Mouse (Mus musculus) neural tube, embryonic 12.5 days (tissue): ENCODE data around the gene Gjc2. TPM values are rescaled to one million over a fixed set of nuclear protein-coding genes. Genes with fewer than 3 reads are reported as not detected.
"Not testable (repeated sequence)": the region's sequence is repeated elsewhere in the genome, so short reads cannot be mapped to it uniquely, and the experiment has no call there.

Source experiments
- ATAC-seq: fragments of 200-750 bp; cut with Nextera tagmentation; 2 replicates; pipeline ENCODE4 v1.8.0; 2017; ENCODE audit warnings: low read depth, mild to moderate bottlenecking, moderate TSS enrichment, moderate library complexity; ENCODE audit not compliant: low FRiP score
- H3K27ac ChIP-seq: fragments of 300-500 bp; sonication (generic); 2 replicates; pipeline ENCODE4 v1.5.1; 2016
- H3K27me3 ChIP-seq: fragments of 300-500 bp; sonication (generic); replicated peaks from 2 replicates; pipeline ENCODE4 v1.6.1; 2016; ENCODE audit warnings: mild to moderate bottlenecking
- H3K36me3 ChIP-seq: fragments of 300-500 bp; sonication (generic); 2 replicates; pipeline ENCODE4 v1.6.1; 2016; ENCODE audit warnings: mild to moderate bottlenecking
- H3K4me1 ChIP-seq: fragments of 300-500 bp; sonication (generic); 2 replicates; pipeline ENCODE4 v1.6.1; 2016
- H3K4me2 ChIP-seq: fragments of 300-500 bp; sonication (generic); replicated peaks from 2 replicates; pipeline ENCODE4 v1.6.1; 2016; ENCODE audit warnings: mild to moderate bottlenecking
- H3K4me3 ChIP-seq: fragments of 300-500 bp; sonication (generic); 2 replicates; pipeline ENCODE4 v1.5.1; 2016
- H3K9ac ChIP-seq: fragments of 300-500 bp; sonication (generic); 2 replicates; pipeline ENCODE4 v1.6.1; 2016; ENCODE audit warnings: mild to moderate bottlenecking
- H3K9me3 ChIP-seq: fragments of 300-500 bp; sonication (generic); 2 replicates; pipeline ENCODE4 v1.6.1; 2016; ENCODE audit warnings: mild to moderate bottlenecking
- WGBS: fragments of 180-500 bp; shearing (Covaris S2); methylation state at CpG from one replicate; pipeline ENCODE4 v1.1.7; 2016; 5-methylcytosine and 5-hydroxymethylcytosine counted together
- polyA plus RNA-seq: library from polyadenylated mRNA; unstranded; fragments of >200 nt; fragmentation: Nextera tagmentation; extraction: Ambion mirVana; gene quantifications from 2 replicates; pipeline ENCODE4 v1.2.1, GENCODE M21; 2016

Gjc2 gene
- polyA plus RNA-seq, 1 experiment from 2014 or later: 0.39 TPM

DNA sequence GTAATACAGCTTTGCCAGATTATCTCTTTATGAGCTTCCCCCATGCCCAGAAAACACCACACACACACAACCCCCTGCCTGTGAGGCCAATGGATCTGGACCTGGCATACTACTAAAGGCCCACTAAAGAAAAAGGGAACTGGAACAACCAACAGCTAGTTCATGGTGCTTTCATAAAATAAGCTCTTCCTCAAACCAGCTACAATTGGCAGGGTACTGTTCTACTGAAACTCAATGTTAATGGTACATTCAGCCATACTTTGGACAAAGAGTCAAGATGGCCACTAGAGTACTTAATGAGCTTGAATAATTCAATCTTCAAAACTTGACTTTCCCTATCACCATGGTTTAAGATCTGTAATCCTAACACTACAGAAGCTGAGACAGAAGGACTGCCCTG lies 38.6 kb upstream of the Gjc2 start:
- peaks cover 18% of the 10 kb centered on the region for H3K4me1 ChIP-seq
- ATAC-seq: no peak
- H3K27me3 ChIP-seq: no peaks in the 10 kb centered on the region
- no peak overlapping the region for H3K4me2 ChIP-seq
- H3K36me3 ChIP-seq: peaks cover 24% of the 10 kb centered on the region; the same call in 1 of the 2 replicates
- no peak overlapping the region for H3K9ac ChIP-seq
- H3K27ac ChIP-seq: no peak overlapping the region
- H3K9me3 ChIP-seq: no peaks in the 10 kb centered on the region
- H3K4me3 ChIP-seq: no peak overlapping the region

DNA sequence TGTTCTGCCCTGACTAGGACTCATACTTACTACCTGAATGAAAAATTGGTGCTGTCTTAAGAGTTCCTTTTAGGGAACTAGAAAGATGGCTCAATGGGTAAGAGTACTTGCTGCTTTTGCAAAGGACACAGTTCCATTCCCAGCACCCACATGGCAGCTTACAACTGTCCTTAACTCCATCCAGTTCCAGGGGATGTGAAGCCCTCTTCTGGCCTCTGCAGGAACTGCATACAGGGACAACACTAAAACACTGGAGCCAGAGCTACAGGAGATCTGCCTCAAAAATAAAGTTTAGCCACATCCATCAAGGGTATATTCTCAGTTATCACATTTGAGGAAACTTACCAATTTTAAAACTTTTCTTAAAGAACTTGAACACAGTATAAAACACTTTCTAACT lies 36.1 kb upstream of the Gjc2 start:
- no peak overlapping the region for H3K27ac ChIP-seq
- ATAC-seq: no peak
- H3K4me2 ChIP-seq: no peak overlapping the region
- no peaks in the 10 kb centered on the region for H3K27me3 ChIP-seq
- peaks cover 24% of the 10 kb centered on the region; the same call in 1 of the 2 replicates for H3K36me3 ChIP-seq
- H3K9me3 ChIP-seq: no peaks in the 10 kb centered on the region
- no peak overlapping the region for H3K4me3 ChIP-seq
- no peaks in the 10 kb centered on the region for H3K4me1 ChIP-seq
- H3K9ac ChIP-seq: no peak overlapping the region

DNA sequence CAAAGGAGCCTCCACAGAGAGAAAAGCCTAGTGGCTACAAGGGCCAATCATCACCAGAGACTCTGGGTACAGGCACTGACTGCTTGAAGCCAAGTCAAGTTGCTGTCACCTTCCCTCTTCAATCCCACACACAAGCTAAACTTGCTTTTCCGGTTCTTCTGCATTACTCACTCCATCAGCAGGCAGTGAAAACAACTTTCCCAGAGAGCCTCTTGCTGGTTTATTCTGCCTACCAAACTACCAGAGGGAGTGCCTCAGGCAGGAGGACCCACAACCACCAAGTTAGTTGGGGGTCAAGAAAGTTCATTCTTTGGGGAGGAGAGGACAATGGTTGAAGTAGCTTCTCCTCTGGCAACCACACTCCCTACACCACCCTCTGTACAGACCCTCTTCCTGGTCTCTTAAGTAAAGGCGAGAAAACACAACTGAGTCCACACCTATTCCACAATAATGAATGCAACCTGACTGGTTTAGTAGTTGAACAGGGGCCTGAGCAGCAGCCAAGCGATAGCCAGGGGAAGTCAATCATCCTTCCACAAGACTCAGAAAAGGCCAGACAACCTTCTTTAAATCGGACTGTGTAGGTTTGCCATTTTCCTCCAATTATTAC lies 35.5 kb upstream of the Gjc2 start:
- H3K4me2 ChIP-seq: no peak overlapping the region
- H3K36me3 ChIP-seq: peaks cover 22% of the 10 kb centered on the region; the same call in 1 of the 2 replicates
- no peaks in the 10 kb centered on the region for H3K9me3 ChIP-seq
- H3K4me1 ChIP-seq: no peaks in the 10 kb centered on the region
- H3K27me3 ChIP-seq: no peaks in the 10 kb centered on the region
- H3K27ac ChIP-seq: no peak overlapping the region
- 92% methylated on average over 4 of the region's 4 CpGs for WGBS
- H3K4me3 ChIP-seq: no peak overlapping the region
- no peak overlapping the region for H3K9ac ChIP-seq
- ATAC-seq: no peak

DNA sequence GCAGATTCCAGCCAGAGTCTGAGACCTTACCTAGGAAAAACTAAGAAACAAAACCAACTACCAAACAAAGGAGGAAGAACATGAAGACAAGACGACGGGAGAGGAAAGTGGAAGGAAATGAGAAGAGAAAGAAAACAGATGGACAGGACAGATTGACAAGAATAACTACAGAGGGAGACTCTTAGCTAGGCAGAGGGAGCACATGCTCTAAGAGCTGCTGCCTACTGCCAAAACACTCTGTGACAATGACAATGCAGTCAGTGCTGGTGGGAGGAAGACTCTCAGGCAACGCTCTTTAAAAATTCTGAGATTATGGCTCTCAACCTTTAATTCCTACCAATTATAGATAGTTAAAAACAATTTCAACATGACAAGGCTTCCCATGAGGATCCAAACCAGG lies 33.9 kb upstream of the Gjc2 start:
- no peak overlapping the region for H3K27ac ChIP-seq
- 97% methylated on average over 3 of the region's 3 CpGs for WGBS
- no peak overlapping the region for H3K9ac ChIP-seq
- H3K4me3 ChIP-seq: no peak overlapping the region
- no peaks in the 10 kb centered on the region for H3K4me1 ChIP-seq
- H3K27me3 ChIP-seq: no peaks in the 10 kb centered on the region
- H3K4me2 ChIP-seq: no peak overlapping the region
- H3K36me3 ChIP-seq: peaks cover 34% of the 10 kb centered on the region
- no peak for ATAC-seq
- no peaks in the 10 kb centered on the region for H3K9me3 ChIP-seq

DNA sequence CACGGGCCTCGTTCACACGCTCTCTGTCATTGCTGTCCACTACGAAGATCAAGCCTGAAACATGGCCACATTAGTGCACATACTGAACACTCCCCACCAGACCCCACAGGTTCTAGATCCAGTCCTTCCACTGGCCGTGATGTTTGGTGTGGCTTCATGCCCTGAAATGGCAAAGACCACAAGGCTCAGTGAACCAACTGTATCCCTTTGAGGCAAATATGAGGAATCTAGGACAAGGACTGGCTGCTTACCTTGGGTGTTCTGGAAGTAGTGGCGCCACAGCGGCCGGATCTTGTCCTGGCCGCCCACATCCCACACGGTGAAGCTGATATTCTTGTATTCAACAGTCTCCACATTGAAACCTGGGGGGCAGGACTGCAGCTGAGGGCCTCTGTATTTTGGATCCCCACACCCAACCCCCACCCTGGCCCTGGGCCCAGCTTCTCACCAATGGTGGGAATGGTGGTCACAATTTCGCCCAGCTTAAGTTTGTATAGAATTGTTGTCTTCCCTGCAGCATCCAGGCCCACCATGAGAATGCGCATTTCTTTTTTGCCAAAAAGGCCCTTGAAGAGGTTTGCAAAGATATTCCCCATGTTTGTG lies 30.0 kb upstream of the Gjc2 start:
- H3K9me3 ChIP-seq: no peaks in the 10 kb centered on the region
- 93% methylated on average over 12 of the region's 12 CpGs for WGBS
- no peaks in the 10 kb centered on the region for H3K27me3 ChIP-seq
- peaks cover 44% of the 10 kb centered on the region for H3K36me3 ChIP-seq
- peaks cover 13% of the 10 kb centered on the region for H3K4me1 ChIP-seq
- no peak overlapping the region for H3K9ac ChIP-seq
- ATAC-seq: no peak
- no peak overlapping the region for H3K4me2 ChIP-seq
- no peak overlapping the region for H3K27ac ChIP-seq
- H3K4me3 ChIP-seq: no peak overlapping the region

DNA sequence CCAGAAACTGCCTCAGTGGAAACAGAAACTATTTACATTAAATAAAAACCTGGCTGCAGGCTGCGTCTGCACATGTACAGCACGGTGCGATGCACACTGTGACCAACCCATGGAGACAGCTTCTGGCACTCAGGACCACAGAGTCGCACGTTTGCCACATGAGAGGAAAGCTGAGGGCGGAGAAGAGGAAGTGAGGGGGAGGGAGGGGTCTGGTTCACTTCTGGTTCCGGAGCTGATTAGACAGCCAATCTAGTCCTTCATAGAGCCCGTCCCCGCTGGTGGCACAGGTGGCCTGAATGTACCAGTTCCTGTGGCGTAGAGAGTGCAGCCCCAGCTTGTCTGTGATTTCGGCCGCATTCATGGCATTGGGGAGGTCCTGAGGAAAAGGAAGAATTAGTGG lies 29.3 kb upstream of the Gjc2 start:
- not testable (repeated sequence) for ATAC-seq
- 88% methylated on average over 12 of the region's 12 CpGs for WGBS

DNA sequence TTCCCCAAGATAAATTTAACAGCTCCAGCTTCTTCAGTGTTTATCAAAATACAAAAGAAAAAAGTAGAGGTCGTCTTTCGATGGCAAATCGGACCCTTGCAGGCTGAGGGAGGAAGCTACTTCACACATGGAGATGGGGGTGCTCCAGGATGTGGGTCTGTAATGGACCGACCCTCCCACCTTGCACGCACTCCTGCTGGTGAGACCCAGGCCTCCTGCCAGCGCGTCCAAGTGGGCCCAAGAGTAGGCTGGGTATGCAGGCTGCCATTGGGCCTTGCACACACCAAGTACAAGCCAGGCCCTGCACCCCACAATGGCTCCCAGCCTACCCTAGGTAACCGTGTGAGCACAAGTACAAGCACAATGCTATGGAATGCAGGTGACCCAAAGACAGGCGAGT lies 28.5 kb upstream of the Gjc2 start:
- Histone ChIP-seq H3K36me3 (peaks cover 43% of the 10 kb centered on the region), H3K4me1 (peaks cover 13% of the 10 kb centered on the region)
- H3K4me2 ChIP-seq, H3K27me3 ChIP-seq, H3K4me3 ChIP-seq, H3K27ac ChIP-seq, H3K9me3 ChIP-seq, H3K9ac ChIP-seq, ATAC-seq: not testable (repeated sequence)
- 90% methylated on average over 9 of the region's 9 CpGs for WGBS

More for the DNA sequence above, 29.3 kb upstream of the Gjc2 start:
- not testable (repeated sequence) for H3K9ac ChIP-seq, H3K9me3 ChIP-seq, H3K4me2 ChIP-seq, H3K27ac ChIP-seq, H3K27me3 ChIP-seq, H3K4me3 ChIP-seq
- peaks cover 13% of the 10 kb centered on the region for H3K4me1 ChIP-seq
- peaks cover 41% of the 10 kb centered on the region for H3K36me3 ChIP-seq

DNA sequence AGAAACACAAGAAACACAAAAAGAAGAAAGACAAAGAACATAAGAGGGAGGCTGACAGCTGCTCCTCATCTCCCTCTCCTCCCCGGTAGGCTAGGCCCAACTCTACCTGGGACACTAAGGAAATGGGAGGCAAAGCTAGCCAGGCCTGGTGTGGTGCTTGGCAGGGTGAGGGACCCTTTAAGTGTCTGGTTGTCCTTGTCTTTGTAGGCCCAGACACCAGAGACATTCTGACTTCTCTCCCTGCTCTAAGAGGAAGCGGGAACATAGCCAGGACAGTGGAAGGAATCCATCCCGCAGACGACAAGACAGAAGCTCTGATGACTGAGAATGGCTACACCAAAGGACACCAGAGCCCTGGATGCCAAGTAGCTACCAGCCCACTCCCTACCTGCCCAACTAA lies 27.0 kb upstream of the Gjc2 start:
- H3K27me3 ChIP-seq: no peaks in the 10 kb centered on the region
- peaks cover 57% of the 10 kb centered on the region for H3K36me3 ChIP-seq
- 81% methylated on average over 4 of the region's 4 CpGs for WGBS

DNA sequence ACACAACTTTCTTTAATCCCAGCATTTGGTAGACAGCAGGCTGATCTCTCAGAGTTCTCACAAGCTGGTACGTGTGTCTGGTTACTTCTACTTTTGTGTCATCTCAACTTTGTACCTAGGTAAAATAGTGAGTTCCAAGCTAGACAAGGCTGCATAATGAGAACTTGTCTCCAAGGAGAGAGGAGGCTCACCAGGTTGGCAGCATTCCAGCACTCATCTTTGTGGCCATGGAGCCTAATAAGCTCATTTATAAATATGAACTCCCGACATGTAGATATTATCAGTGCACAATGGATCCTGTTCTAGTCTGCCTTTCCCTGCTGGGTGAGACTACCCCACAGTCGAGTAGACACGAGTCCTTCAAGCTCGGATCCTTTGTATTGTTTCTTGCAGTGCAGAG lies 26.6 kb upstream of the Gjc2 start:
- Histone ChIP-seq H3K4me3 (peak overlapping the region; percentile 89; the same call in 1 of the 2 replicates), H3K27ac (no peak overlapping the region), H3K27me3 (no peaks in the 10 kb centered on the region), H3K4me2 (peak overlapping the region; percentile 91), H3K9ac (no peak overlapping the region), H3K9me3 (no peaks in the 10 kb centered on the region), H3K36me3 (peaks cover 60% of the 10 kb centered on the region), H3K4me1 (peaks cover 13% of the 10 kb centered on the region)
- 81% methylated on average over 5 of the region's 5 CpGs for WGBS
- ATAC-seq: no peak

More for the DNA sequence above, 27.0 kb upstream of the Gjc2 start:
- Histone ChIP-seq H3K4me2 (no peak overlapping the region), H3K4me1 (peaks cover 13% of the 10 kb centered on the region), H3K4me3 (no peak overlapping the region), H3K9me3 (no peaks in the 10 kb centered on the region), H3K27ac (no peak overlapping the region), H3K9ac (no peak overlapping the region)
- no peak for ATAC-seq

DNA sequence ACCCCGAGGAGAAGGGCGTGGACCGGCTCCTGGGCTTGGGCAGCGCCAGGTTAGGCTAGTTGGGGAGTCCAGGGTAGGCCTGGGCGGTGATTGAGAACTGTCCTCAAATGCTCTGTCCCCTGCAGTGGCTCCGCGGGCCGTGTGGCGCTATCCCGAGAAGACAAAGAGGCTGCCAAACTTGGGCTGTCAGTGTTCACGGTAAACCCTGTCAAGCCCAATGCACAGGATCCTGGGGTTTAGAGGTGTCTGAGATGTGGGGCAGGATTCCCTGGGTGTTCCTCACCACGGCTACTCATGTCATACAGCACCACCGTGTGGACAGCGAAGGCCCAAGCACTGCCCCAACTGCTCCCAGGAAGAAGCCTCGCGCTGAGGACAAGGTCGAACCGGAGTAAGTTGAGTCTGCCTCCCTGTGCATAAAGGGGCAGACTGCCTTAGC lies 26.0 kb upstream of the Gjc2 start:
- Histone ChIP-seq H3K4me2 (peak overlapping the region; percentile 91), H3K9ac (peak overlapping the region; percentile 83), H3K4me3 (peak overlapping the region; percentile 89), H3K36me3 (peaks cover 65% of the 10 kb centered on the region), H3K27me3 (no peaks in the 10 kb centered on the region), H3K9me3 (no peaks in the 10 kb centered on the region), H3K27ac (0 out of 2 replicates have a peak overlapping the region, but pooled peaks have one; percentile 75), H3K4me1 (peaks cover 13% of the 10 kb centered on the region)
- WGBS: 10% methylated on average over 18 of the region's 18 CpGs
- ATAC-seq: peak; percentile 67

DNA sequence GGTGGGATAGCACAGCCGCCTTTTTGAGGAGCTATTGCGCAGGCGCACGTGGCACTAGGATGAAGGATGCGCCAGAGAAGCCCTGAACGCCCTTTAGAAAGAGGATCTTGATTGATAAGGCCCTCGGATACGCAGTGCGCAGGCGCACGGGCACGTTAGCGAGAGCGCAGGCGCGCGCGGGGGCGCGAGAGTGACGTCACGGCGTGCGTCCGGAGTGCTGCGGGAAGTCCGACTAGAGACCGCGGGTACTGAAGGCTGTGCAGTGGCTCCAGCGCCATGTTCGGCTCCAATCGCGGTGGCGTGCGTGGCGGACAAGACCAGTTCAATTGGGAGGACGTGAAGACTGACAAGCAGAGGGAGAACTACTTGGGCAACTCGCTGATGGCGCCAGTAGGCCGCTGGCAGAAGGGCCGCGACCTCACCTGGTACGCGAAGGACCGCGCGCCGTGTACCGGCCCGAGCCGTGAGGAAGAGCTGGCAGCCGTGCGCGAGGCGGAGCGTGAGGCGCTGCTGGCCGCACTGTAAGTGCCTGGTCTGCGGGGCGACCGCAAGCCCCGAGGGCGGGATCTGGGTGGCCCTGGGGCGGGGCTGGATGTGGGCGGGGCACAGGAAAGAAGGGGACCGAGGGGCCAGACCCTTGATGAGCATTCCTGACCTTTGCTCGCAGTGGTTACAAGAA lies 25.3 kb upstream of the Gjc2 start, which contains the start of gene 2310033P09Rik:
Gene 2310033P09Rik (plus strand): TSS at position 169 of the 679 bp plus-strand sequence.
- Histone ChIP-seq H3K9ac (peak within 1 kb of the TSS; percentile 83), H3K36me3 (peaks cover 62% of the 10 kb centered on the region), H3K27ac (peak within 1 kb of the TSS; percentile 75; the same call in 1 of the 2 replicates), H3K4me3 (peak within 1 kb of the TSS; percentile 89), H3K4me2 (peak within 1 kb of the TSS; percentile 91), H3K4me1 (peaks cover 13% of the 10 kb centered on the region), H3K9me3 (no peaks in the 10 kb centered on the region), H3K27me3 (no peaks in the 10 kb centered on the region)
- ATAC-seq: peak; percentile 81
- WGBS: under 1% methylated on average over 67 of the region's 67 CpGs
